ENCODE assay signal across 20 mouse cellular contexts in genomic region chr5:101680338-101680737, GRCm38 (mm10). TPM values are rescaled to one million over a fixed set of nuclear protein-coding genes. Genes with fewer than 3 reads are reported as not detected.
"Had no signal": no experiment of that assay in that cellular context is flagged by ENCODE, and none has a peak within 500 bp of the region (broad histone marks: within the 10 kb centered on the region; RNA-seq: fewer than 3 reads in every experiment).

No protein-coding gene starts in this region.

- H3K27ac ChIP-seq: neural tube, embryonic 12.5 days; neural tube, embryonic 13.5 days; neural tube, embryonic 15.5 days; stomach, embryonic 15.5 days; stomach, postnatal 0 days had no signal

- H3K9me3 ChIP-seq: neural tube, embryonic 12.5 days; neural tube, embryonic 13.5 days; neural tube, embryonic 15.5 days; stomach, embryonic 15.5 days had no signal

- DNase-seq: retina, postnatal 1 day; right cerebral cortex, adult 18-20 months; right cerebral cortex, postnatal 14 days; right cerebral cortex, postnatal 25 days; right cerebral cortex, postnatal 4 days; spleen, adult 18-20 months; thymus, adult 18-20 months; thymus, adult 2 months; thymus, postnatal 14 days; thymus, postnatal 25 days; thymus, postnatal 36 days; thymus, postnatal 4 days had no signal

- H3K27me3 ChIP-seq: neural tube, embryonic 12.5 days; neural tube, embryonic 15.5 days; stomach, embryonic 15.5 days had no signal

- H3K36me3 ChIP-seq: neural tube, embryonic 12.5 days; neural tube, embryonic 13.5 days; neural tube, embryonic 15.5 days; stomach, embryonic 15.5 days had no signal

- H3K4me2 ChIP-seq: neural tube, embryonic 12.5 days; neural tube, embryonic 13.5 days; neural tube, embryonic 15.5 days; stomach, embryonic 15.5 days had no signal

- H3K9ac ChIP-seq: neural tube, embryonic 12.5 days; neural tube, embryonic 13.5 days; neural tube, embryonic 15.5 days; stomach, embryonic 15.5 days had no signal

- H3K4me3 ChIP-seq: neural tube, embryonic 12.5 days; neural tube, embryonic 13.5 days; neural tube, embryonic 15.5 days; stomach, embryonic 15.5 days had no signal

- H3K4me1 ChIP-seq: neural tube, embryonic 12.5 days; neural tube, embryonic 13.5 days; neural tube, embryonic 15.5 days; stomach, embryonic 15.5 days had no signal

RNA-seq across cellular contexts. Expression of gene Nkx6-1, which starts 15.5 kb away (rescaled TPM):
- polyA plus RNA-seq: small intestine, adult 2 months; spleen, adult 2 months; thymus, adult 2 months; thymus, postnatal 0 days had no signal
